In the genomic region with DNA sequence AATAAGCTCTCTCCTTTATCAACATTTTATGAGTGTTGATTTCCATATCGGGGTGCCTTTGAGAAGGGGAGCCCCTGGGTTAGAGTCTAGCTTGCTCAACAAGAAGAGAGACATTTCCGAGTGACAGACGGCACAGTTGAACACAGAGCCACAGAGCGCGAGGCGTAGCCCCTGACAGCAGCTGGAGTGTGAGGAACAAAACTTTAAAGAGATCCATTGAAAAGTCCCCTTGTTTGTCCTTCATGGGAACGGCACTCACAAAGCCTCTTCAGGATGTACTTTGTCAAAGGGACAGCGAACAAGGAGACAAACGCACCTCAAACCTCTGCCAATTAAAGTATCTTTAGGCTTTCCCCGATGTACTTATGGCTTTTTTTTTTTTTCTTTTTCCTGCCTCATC, we compare ENCODE assay signal across 17 mouse cellular contexts.
DNase-seq lines count a peak whose midpoint lies in the region; ATAC-seq and TF ChIP-seq lines count a peak whose summit lies in the region.
"Had no signal": no experiment of that assay in that cellular context is flagged by ENCODE, and none has a peak within 500 bp of the region (broad histone marks: within the 10 kb centered on the region; RNA-seq: fewer than 3 reads in every experiment).

No protein-coding gene starts in this region.

- H3K36me3 ChIP-seq in midbrain, embryonic 10.5 days: no peaks in the 10 kb centered on the region
- no peaks in the 10 kb centered on the region for H3K36me3 ChIP-seq in midbrain, embryonic 15.5 days (replicated peaks)
- no peaks in the 10 kb centered on the region for H3K36me3 ChIP-seq in embryonic facial prominence, embryonic 11.5 days (replicated peaks; ENCODE audit: control insufficient read depth, insufficient read depth, low read depth, low read length)
- no peaks in the 10 kb centered on the region for H3K36me3 ChIP-seq in hindbrain, embryonic 12.5 days
- no peaks in the 10 kb centered on the region for H3K36me3 ChIP-seq in midbrain, postnatal 0 days (ENCODE audit: insufficient read depth, low read length)
- peaks cover 8% of the 10 kb centered on the region; the same call in 1 of the 2 replicates for H3K36me3 ChIP-seq in limb, embryonic 10.5 days
- H3K36me3 ChIP-seq: embryonic facial prominence, embryonic 12.5 days had no signal

- no peaks in the 10 kb centered on the region for H3K9me3 ChIP-seq in midbrain, embryonic 10.5 days (replicated peaks)
- no peaks in the 10 kb centered on the region for H3K9me3 ChIP-seq in midbrain, embryonic 15.5 days
- H3K9me3 ChIP-seq in embryonic facial prominence, embryonic 11.5 days (replicated peaks; ENCODE audit: control insufficient read depth, low read length): no peaks in the 10 kb centered on the region
- no peaks in the 10 kb centered on the region for H3K9me3 ChIP-seq in hindbrain, embryonic 12.5 days (replicated peaks)
- H3K9me3 ChIP-seq in midbrain, postnatal 0 days (ENCODE audit: low read length): no peaks in the 10 kb centered on the region
- no peaks in the 10 kb centered on the region for H3K9me3 ChIP-seq in limb, embryonic 10.5 days (replicated peaks)
- H3K9me3 ChIP-seq: embryonic facial prominence, embryonic 12.5 days had no signal

- H3K27ac ChIP-seq in midbrain, embryonic 10.5 days (replicated peaks): peak overlapping the region; percentile 29; the same call in 1 of the 2 replicates
- no peak overlapping the region for H3K27ac ChIP-seq in midbrain, embryonic 15.5 days
- no peak overlapping the region for H3K27ac ChIP-seq in embryonic facial prominence, embryonic 11.5 days (replicated peaks; ENCODE audit: low read depth, low read length)
- no peak overlapping the region for H3K27ac ChIP-seq in hindbrain, embryonic 12.5 days
- no peak overlapping the region for H3K27ac ChIP-seq in midbrain, postnatal 0 days (ENCODE audit: low read depth, low read length)
- no peak overlapping the region for H3K27ac ChIP-seq in limb, embryonic 10.5 days
- H3K27ac ChIP-seq: embryonic facial prominence, embryonic 12.5 days; gastrocnemius, adult 2 months; left cerebral cortex, adult 2 months had no signal

- WGBS in midbrain, embryonic 10.5 days: 22% methylated on average over 10 of the region's 10 CpGs
- 12% methylated on average over 10 of the region's 10 CpGs for WGBS in midbrain, embryonic 15.5 days
- WGBS in embryonic facial prominence, embryonic 11.5 days: 49% methylated on average over 10 of the region's 10 CpGs
- WGBS in hindbrain, embryonic 12.5 days: 34% methylated on average over 10 of the region's 10 CpGs
- WGBS in midbrain, postnatal 0 days: 20% methylated on average over 10 of the region's 10 CpGs
- WGBS in limb, embryonic 10.5 days: 77% methylated on average over 10 of the region's 10 CpGs

- H3K4me3 ChIP-seq in midbrain, embryonic 10.5 days: peak overlapping the region; percentile 1; the same call in 1 of the 2 replicates
- H3K4me3 ChIP-seq in midbrain, embryonic 15.5 days: no peak overlapping the region
- H3K4me3 ChIP-seq in embryonic facial prominence, embryonic 11.5 days (ENCODE audit: low read depth, low read length): no peak overlapping the region
- no peak overlapping the region for H3K4me3 ChIP-seq in hindbrain, embryonic 12.5 days
- no peak overlapping the region for H3K4me3 ChIP-seq in midbrain, postnatal 0 days (ENCODE audit: low read depth, low read length)
- no peak overlapping the region for H3K4me3 ChIP-seq in limb, embryonic 10.5 days
- H3K4me3 ChIP-seq: embryonic facial prominence, embryonic 12.5 days; gastrocnemius, adult 2 months; left cerebral cortex, adult 2 months had no signal

- no peak for ATAC-seq in midbrain, embryonic 15.5 days (replicated peaks)
- no peak for ATAC-seq in embryonic facial prominence, embryonic 11.5 days (replicated peaks; ENCODE audit: insufficient number of reproducible peaks, low FRiP score, low TSS enrichment, low read depth)
- no peak for ATAC-seq in hindbrain, embryonic 12.5 days (ENCODE audit: low FRiP score)
- no peak for ATAC-seq in midbrain, postnatal 0 days (ENCODE audit: low FRiP score)
- ATAC-seq: inflammation-experienced regulatory T-cells, adult 6 months had no signal

- H3K27me3 ChIP-seq in midbrain, embryonic 10.5 days (ENCODE audit: low read depth, poor library complexity, severe bottlenecking): peaks cover 4% of the 10 kb centered on the region
- H3K27me3 ChIP-seq in midbrain, embryonic 15.5 days (replicated peaks): no peaks in the 10 kb centered on the region
- H3K27me3 ChIP-seq in embryonic facial prominence, embryonic 11.5 days (ENCODE audit: control insufficient read depth, insufficient read depth, low read length): no peaks in the 10 kb centered on the region
- H3K27me3 ChIP-seq in hindbrain, embryonic 12.5 days: no peaks in the 10 kb centered on the region
- H3K27me3 ChIP-seq in midbrain, postnatal 0 days (ENCODE audit: insufficient read depth, low read length): no peaks in the 10 kb centered on the region
- H3K27me3 ChIP-seq in limb, embryonic 10.5 days (ENCODE audit: low read depth, poor library complexity, severe bottlenecking): no peaks in the 10 kb centered on the region
- H3K27me3 ChIP-seq: embryonic facial prominence, embryonic 12.5 days had no signal

- TF ChIP-seq CTCF in midbrain, postnatal 0 days (IDR thresholded peaks at IDR 0.05): no peak

- H3K4me1 ChIP-seq in midbrain, embryonic 10.5 days: peaks cover 23% of the 10 kb centered on the region
- peaks cover 14% of the 10 kb centered on the region; the same call in 1 of the 2 replicates for H3K4me1 ChIP-seq in midbrain, embryonic 15.5 days
- H3K4me1 ChIP-seq in embryonic facial prominence, embryonic 11.5 days (ENCODE audit: control insufficient read depth, insufficient read depth, low read length): no peaks in the 10 kb centered on the region
- H3K4me1 ChIP-seq in hindbrain, embryonic 12.5 days: peaks cover 14% of the 10 kb centered on the region
- no peaks in the 10 kb centered on the region for H3K4me1 ChIP-seq in midbrain, postnatal 0 days (ENCODE audit: insufficient read depth, low read length)
- H3K4me1 ChIP-seq in limb, embryonic 10.5 days: no peaks in the 10 kb centered on the region; the same call in 1 of the 2 replicates
- H3K4me1 ChIP-seq: embryonic facial prominence, embryonic 12.5 days had no signal

- no peak overlapping the region for H3K9ac ChIP-seq in midbrain, embryonic 15.5 days
- H3K9ac ChIP-seq in embryonic facial prominence, embryonic 11.5 days (replicated peaks; ENCODE audit: low read length): no peak overlapping the region
- H3K9ac ChIP-seq in hindbrain, embryonic 12.5 days: no peak overlapping the region
- no peak overlapping the region for H3K9ac ChIP-seq in midbrain, postnatal 0 days (replicated peaks; ENCODE audit: low read length, poor library complexity, severe bottlenecking)
- H3K9ac ChIP-seq: embryonic facial prominence, embryonic 12.5 days had no signal

- H3K4me2 ChIP-seq in midbrain, embryonic 15.5 days: no peak overlapping the region
- no peak overlapping the region for H3K4me2 ChIP-seq in embryonic facial prominence, embryonic 11.5 days (ENCODE audit: low read depth, low read length)
- H3K4me2 ChIP-seq in hindbrain, embryonic 12.5 days (replicated peaks): peak overlapping the region; percentile 21; the same call in 1 of the 2 replicates
- H3K4me2 ChIP-seq in midbrain, postnatal 0 days (ENCODE audit: low read depth, low read length, poor library complexity, severe bottlenecking): peak overlapping the region; percentile 20; the same call in 1 of the 2 replicates
- H3K4me2 ChIP-seq: embryonic facial prominence, embryonic 12.5 days had no signal

- peak; percentile 37 for DNase-seq in midbrain, embryonic 10.5 days (ENCODE audit: low spot score)
- DNase-seq in embryonic facial prominence, embryonic 11.5 days (ENCODE audit: low spot score): peak; percentile 10
- DNase-seq in midbrain, postnatal 0 days (ENCODE audit: low spot score): no peak
- no peak for DNase-seq in urinary bladder, postnatal 10 days (ENCODE audit: low spot score)
- no peak for DNase-seq in ovary, adult 18-20 months (ENCODE audit: low spot score)
- DNase-seq in limb, embryonic 10.5 days (ENCODE audit: low spot score): no peak
- DNase-seq: adrenal gland, adult 8-10 months; cerebellum, adult 2 months; gastrocnemius, adult 2 months; heart, postnatal 10 days; lung, postnatal 4 days; right cerebral cortex, postnatal 4 days had no signal

Comparison
In these comparisons a context has a peak if more than half of its experiments do, and no peak if none do; other contexts are left out.
1. DNase-seq: peak in midbrain, embryonic 10.5 days (single experiment) and embryonic facial prominence, embryonic 11.5 days (single experiment); none in midbrain, postnatal 0 days (single experiment), urinary bladder, postnatal 10 days (single experiment), ovary, adult 18-20 months (single experiment) and limb, embryonic 10.5 days (single experiment).
2. H3K4me2 ChIP-seq: peak in hindbrain, embryonic 12.5 days (single experiment) and midbrain, postnatal 0 days (single experiment); none in midbrain, embryonic 15.5 days (single experiment) and embryonic facial prominence, embryonic 11.5 days (single experiment).